Mouse (Mus musculus) liver, adult 2 months (tissue): ENCODE results near the gene Large2.

Source experiments
- CTCF ChIP-seq: fragments of 200-500 bp; IDR thresholded peaks from 2 replicates; pipeline ENCODE4 v1.5.1; 2011; ENCODE audit warnings: low read depth, low read length, control low read depth
- POLR2A ChIP-seq: fragments of 200-500 bp; IDR thresholded peaks from 2 replicates; pipeline ENCODE4 v1.6.1; 2011; ENCODE audit warnings: low read length, control low read depth; ENCODE audit not compliant: insufficient read depth; ENCODE audit errors: extremely low read depth

DNA sequence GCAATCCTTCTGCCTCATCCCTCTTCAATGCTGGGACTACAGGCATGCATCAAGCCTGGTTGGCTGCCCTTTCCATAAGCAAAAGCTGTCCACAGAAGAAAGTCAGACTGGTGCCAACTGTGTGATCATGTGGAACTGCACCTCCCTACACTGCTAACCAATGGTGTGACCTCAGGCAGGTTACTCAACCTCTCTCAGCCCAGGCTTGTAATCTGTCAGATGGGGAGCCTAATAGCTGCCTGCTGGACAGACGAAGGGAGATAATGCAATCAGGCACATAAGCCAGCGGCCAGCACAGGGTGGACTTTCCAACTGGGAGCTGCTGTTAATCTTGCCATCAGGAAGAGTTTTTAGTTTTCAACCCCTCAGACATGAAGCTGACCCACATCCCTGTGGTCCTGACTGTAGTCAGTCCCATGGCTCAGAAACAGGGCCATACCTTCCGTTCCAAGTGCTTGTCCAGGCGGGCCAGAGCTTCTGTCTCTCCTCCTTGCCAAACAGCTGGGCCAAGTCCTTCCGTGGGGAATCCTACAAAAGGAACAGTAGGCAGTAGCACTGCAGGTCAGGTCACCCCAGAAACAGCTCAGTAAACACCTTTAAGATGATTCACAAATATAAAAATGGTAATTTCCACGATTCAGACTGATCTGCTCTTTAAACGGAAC, 47.2 kb upstream of the Large2 start:
- TF ChIP-seq POLR2A (no peak), CTCF (no peak)
